Mouse (Mus musculus): Measurements from ENCODE around the gene Fam84b. TPM values are rescaled to one million over a fixed set of nuclear protein-coding genes. Genes with fewer than 3 reads are reported as not detected.
A peak's percentile ranks its signal among the peaks of the same experiment; 100 is the strongest.

Gene Fam84b
- 1.0 and 1.3 TPM in 2 replicates for polyA plus RNA-seq (2012; rRNA removed)

DNA sequence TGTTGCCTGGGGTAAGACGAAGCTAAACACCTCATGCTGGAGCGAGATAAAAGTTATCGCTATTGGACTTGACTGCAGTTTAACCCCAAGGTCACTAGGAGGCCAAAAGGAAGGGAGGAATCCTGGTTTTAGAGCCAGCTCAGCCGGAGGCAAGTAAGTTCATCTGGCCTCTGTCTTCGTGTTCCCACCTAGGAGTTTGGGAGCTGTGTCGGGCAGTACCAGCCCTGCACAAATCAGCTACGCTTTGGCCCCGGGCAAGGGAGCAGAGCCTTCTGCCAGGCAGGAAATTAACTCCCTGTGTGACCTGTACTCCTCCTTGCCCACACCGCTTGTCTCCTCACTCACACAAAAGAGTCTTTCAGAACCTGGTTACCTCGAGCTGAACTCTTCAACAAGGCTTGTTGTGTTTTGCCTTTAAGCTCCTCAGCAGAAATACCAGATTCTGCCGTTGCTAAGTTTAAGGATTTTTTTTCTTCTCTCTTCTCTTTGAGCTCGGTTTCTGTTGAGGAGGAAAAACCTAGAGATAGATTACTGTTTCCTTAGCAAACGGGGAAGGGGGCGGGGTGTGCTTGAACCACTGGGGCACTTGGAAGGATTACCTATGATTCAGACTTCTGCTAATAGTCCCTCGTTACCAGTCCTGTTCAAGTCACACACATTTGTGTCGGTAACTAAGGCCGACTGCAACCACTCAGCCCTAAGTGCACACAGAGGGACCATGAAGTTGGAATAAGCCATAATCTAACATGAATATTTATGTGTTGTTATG is at the start of gene Fam84b:
Gene Fam84b (minus strand): TSS at position 548 of the 769 bp plus-strand sequence.
- peaks cover 4% of the 10 kb centered on the region for H3K4me1 ChIP-seq (ENCODE audit: control insufficient read depth, insufficient read depth, low read length)
- no peaks in the 10 kb centered on the region for H3K27me3 ChIP-seq (ENCODE audit: control insufficient read depth, insufficient read depth, low read length)
- H3K36me3 ChIP-seq (ENCODE audit: control insufficient read depth, insufficient read depth, low read length) = no peaks in the 10 kb centered on the region
- TF ChIP-seq CTCF (IDR thresholded peaks at IDR 0.05; ENCODE audit: control insufficient read depth, insufficient read depth, insufficient replicate concordance, low read depth, low read length) (no peak), POLR2A (IDR thresholded peaks at IDR 0.05; ENCODE audit: control insufficient read depth, low read depth, low read length) (no peak)
- H3K4me3 ChIP-seq (ENCODE audit: control insufficient read depth, low read depth, low read length) = no peak within 1 kb of the TSS
- peak within 1 kb of the TSS; percentile 26; the same call in 1 of the 2 replicates for H3K27ac ChIP-seq (ENCODE audit: control insufficient read depth, insufficient read depth, low read depth, low read length)

DNA sequence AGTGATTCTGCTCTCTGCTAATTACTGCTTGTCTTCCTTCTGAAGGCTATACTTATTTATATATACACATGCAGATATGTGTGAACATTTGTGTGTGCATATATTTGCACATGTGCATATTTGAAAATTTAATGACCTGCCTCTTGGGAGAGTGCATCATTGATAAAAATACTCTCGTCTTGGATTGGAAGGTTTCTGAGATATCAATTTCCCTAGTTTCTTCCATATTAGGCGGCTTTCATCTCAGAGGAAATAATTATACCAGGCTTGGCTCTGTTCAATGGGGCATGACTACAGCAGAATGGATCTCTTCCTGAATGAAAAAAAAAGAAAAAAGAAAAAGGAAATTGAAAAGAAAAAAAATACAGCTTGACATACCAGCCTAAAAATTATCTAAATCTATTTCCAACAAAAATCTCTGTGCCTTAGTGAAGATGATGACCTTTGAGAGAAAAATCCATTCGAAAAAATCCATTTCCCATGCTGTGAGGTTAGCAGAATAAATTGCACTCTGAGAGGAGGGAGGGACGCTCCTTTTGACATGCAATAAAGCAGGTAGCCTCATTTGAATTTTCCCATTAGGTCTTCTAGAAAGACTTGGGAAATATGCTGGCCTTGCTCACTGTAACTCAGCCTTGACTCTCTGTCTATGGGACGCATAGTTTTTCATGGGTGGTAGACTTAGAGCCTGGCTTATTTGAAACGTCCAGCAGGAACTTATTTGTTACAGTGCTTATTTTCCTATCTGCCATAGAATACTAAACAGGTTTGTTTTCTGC is 44.8 kb upstream of the Fam84b start:
- no peak for TF ChIP-seq CTCF (IDR thresholded peaks at IDR 0.05; ENCODE audit: control insufficient read depth, insufficient read depth, insufficient replicate concordance, low read depth, low read length)
- TF ChIP-seq POLR2A (IDR thresholded peaks at IDR 0.05; ENCODE audit: control insufficient read depth, low read depth, low read length) = no peak
- Histone ChIP-seq H3K27me3 (ENCODE audit: control insufficient read depth, insufficient read depth, low read length) (no peaks in the 10 kb centered on the region), H3K4me1 (ENCODE audit: control insufficient read depth, insufficient read depth, low read length) (no peaks in the 10 kb centered on the region), H3K4me3 (ENCODE audit: control insufficient read depth, low read depth, low read length) (no peak overlapping the region), H3K27ac (ENCODE audit: control insufficient read depth, insufficient read depth, low read depth, low read length) (no peak overlapping the region), H3K36me3 (ENCODE audit: control insufficient read depth, insufficient read depth, low read length) (no peaks in the 10 kb centered on the region)

DNA sequence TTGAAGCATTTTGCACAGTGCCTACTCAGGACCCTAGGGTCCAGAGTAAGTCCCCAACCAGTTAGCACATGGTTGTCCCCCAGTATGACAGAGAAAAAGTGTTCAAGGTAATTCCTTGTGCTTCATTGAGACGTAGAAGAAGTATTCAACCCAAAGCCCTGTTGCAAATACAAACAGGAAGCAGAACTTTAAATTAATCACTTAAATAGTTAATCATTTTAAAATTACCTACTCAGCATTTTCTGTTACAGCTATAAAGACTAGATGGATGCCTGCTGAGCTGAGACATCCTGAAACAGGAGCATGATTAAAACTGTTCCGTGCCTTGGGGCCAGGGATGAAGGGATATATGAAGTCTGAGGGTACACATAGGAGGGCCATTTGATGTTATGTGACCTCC is 42.5 kb upstream of the Fam84b start:
- no peak overlapping the region for H3K4me3 ChIP-seq (ENCODE audit: control insufficient read depth, low read depth, low read length)
- H3K4me1 ChIP-seq (ENCODE audit: control insufficient read depth, insufficient read depth, low read length) = no peaks in the 10 kb centered on the region
- no peaks in the 10 kb centered on the region for H3K27me3 ChIP-seq (ENCODE audit: control insufficient read depth, insufficient read depth, low read length)
- H3K36me3 ChIP-seq (ENCODE audit: control insufficient read depth, insufficient read depth, low read length) = no peaks in the 10 kb centered on the region
- no peak overlapping the region for H3K27ac ChIP-seq (ENCODE audit: control insufficient read depth, insufficient read depth, low read depth, low read length)
- TF ChIP-seq POLR2A (IDR thresholded peaks at IDR 0.05; ENCODE audit: control insufficient read depth, low read depth, low read length) = no peak
- TF ChIP-seq CTCF (IDR thresholded peaks at IDR 0.05; ENCODE audit: control insufficient read depth, insufficient read depth, insufficient replicate concordance, low read depth, low read length) = no peak

DNA sequence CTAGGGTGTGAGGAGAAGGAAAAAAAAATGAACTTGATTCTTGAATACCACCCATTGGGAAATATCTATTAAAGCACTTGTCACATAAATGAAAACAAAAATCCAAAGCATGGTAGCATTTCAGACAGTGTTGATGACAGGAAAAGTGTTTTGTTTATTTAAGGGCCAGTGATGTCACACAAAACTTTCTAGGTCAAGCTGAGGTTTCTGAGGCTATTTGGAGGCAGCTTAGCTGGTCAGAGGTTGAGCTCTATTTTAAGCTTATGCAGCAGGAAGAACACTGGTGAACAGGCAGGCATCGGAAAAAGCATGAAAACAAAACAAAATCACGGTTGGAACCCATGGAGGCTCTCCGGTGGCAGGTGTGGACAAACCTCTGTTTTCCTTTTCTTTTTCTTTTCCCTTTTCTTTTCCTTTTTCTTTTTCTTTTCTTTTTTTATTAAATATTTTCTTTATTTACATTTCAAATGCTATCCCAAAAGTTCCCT is 39.4 kb upstream of the Fam84b start:
- no peaks in the 10 kb centered on the region for H3K36me3 ChIP-seq (ENCODE audit: control insufficient read depth, insufficient read depth, low read length)
- no peak overlapping the region for H3K27ac ChIP-seq (ENCODE audit: control insufficient read depth, insufficient read depth, low read depth, low read length)
- TF ChIP-seq CTCF (IDR thresholded peaks at IDR 0.05; ENCODE audit: control insufficient read depth, insufficient read depth, insufficient replicate concordance, low read depth, low read length) (no peak), POLR2A (IDR thresholded peaks at IDR 0.05; ENCODE audit: control insufficient read depth, low read depth, low read length) (no peak)

DNA sequence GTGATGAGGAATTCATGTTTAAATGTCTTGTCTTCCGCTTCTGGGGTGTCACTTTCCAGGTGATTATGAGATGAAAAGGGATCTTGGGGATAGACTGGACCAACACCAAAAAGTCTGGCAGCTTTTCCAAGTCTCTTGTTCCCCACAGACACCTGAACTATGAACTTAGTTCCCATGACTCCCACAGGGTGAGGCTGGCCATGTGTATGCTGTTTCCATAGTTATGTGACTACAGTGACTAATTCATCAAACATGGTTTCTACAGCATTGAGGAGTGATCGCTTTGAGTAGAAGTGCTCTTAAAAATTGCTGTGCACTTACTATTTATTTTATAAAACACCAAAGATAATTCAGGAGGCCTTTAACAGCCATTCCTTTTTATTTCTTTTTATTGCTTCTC is 35.1 kb upstream of the Fam84b start:
- no peak overlapping the region for H3K27ac ChIP-seq (ENCODE audit: control insufficient read depth, insufficient read depth, low read depth, low read length)
- no peak for TF ChIP-seq CTCF (IDR thresholded peaks at IDR 0.05; ENCODE audit: control insufficient read depth, insufficient read depth, insufficient replicate concordance, low read depth, low read length)
- TF ChIP-seq POLR2A (IDR thresholded peaks at IDR 0.05; ENCODE audit: control insufficient read depth, low read depth, low read length) = no peak
- H3K4me3 ChIP-seq (ENCODE audit: control insufficient read depth, low read depth, low read length) = no peak overlapping the region

More for the DNA sequence above, 39.4 kb upstream of the Fam84b start:
- Histone ChIP-seq H3K27me3 (ENCODE audit: control insufficient read depth, insufficient read depth, low read length) (no peaks in the 10 kb centered on the region), H3K4me3 (ENCODE audit: control insufficient read depth, low read depth, low read length) (no peak overlapping the region), H3K4me1 (ENCODE audit: control insufficient read depth, insufficient read depth, low read length) (no peaks in the 10 kb centered on the region)

DNA sequence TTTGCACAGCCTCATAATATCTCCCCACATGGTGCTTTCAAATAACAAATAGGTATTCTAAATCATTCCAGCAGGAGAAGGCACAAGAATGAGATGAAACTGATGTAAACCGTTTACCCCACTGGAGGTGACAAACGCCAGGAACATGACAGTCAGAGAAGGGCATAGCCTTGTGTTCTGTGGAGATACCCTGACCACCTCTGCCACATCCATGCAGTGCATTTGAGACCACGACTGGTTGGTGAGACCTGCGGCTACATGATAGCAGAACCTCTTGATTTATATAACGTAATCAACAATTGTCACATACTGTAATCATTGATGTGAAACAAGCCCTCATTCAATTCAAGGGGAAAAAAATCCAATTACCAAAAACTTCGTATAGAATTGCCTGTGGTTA is 22.1 kb upstream of the Fam84b start:
- TF ChIP-seq POLR2A (IDR thresholded peaks at IDR 0.05; ENCODE audit: control insufficient read depth, low read depth, low read length) (no peak), CTCF (IDR thresholded peaks at IDR 0.05; ENCODE audit: control insufficient read depth, insufficient read depth, insufficient replicate concordance, low read depth, low read length) (no peak)
- H3K4me3 ChIP-seq (ENCODE audit: control insufficient read depth, low read depth, low read length) = no peak overlapping the region
- no peaks in the 10 kb centered on the region for H3K36me3 ChIP-seq (ENCODE audit: control insufficient read depth, insufficient read depth, low read length)

More for the DNA sequence above, 35.1 kb upstream of the Fam84b start:
- Histone ChIP-seq H3K36me3 (ENCODE audit: control insufficient read depth, insufficient read depth, low read length) (no peaks in the 10 kb centered on the region), H3K4me1 (ENCODE audit: control insufficient read depth, insufficient read depth, low read length) (no peaks in the 10 kb centered on the region), H3K27me3 (ENCODE audit: control insufficient read depth, insufficient read depth, low read length) (no peaks in the 10 kb centered on the region)

DNA sequence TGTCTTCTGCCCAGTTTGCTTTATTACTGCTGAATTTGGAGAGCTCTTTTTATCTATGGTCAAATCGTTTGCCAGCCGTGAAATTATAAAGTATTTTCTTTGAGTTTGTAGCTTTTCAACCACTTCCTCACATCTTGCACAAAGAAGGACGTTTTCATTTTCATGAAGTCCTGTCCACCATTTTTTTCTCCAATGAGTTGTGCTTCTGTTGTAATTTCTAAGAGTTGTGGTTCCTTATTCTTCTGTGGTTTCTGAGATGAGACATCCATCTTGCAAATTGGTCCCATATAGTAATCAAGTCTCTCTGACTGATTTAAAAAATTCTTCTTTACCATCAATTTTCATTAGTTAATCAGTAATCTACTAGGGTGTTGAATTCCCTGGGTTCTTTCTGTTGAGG is 8.8 kb upstream of the Fam84b start:
- Histone ChIP-seq H3K4me1 (ENCODE audit: control insufficient read depth, insufficient read depth, low read length) (no peaks in the 10 kb centered on the region), H3K27ac (ENCODE audit: control insufficient read depth, insufficient read depth, low read depth, low read length) (no peak overlapping the region), H3K4me3 (ENCODE audit: control insufficient read depth, low read depth, low read length) (no peak overlapping the region), H3K36me3 (ENCODE audit: control insufficient read depth, insufficient read depth, low read length) (no peaks in the 10 kb centered on the region), H3K27me3 (ENCODE audit: control insufficient read depth, insufficient read depth, low read length) (no peaks in the 10 kb centered on the region)
- TF ChIP-seq POLR2A (IDR thresholded peaks at IDR 0.05; ENCODE audit: control insufficient read depth, low read depth, low read length) = no peak

More for the DNA sequence above, 22.1 kb upstream of the Fam84b start:
- no peaks in the 10 kb centered on the region for H3K4me1 ChIP-seq (ENCODE audit: control insufficient read depth, insufficient read depth, low read length)
- no peaks in the 10 kb centered on the region for H3K27me3 ChIP-seq (ENCODE audit: control insufficient read depth, insufficient read depth, low read length)
- no peak overlapping the region for H3K27ac ChIP-seq (ENCODE audit: control insufficient read depth, insufficient read depth, low read depth, low read length)
